Mouse (Mus musculus) retina, embryonic 14.5 days (tissue): Measurements from ENCODE around the gene Ubxn7.

ENCODE experiments used
- DNase-seq: peaks from one replicate; pipeline ENCODE4 v3.0.0-alpha.2; 2015; ENCODE audit warnings: low spot score

Gene Ubxn7

GRCm38 (mm10) chr16:32433138-32433537 lies 101.1 kb downstream of the Ubxn7 start:
- no peak for DNase-seq

DNA sequence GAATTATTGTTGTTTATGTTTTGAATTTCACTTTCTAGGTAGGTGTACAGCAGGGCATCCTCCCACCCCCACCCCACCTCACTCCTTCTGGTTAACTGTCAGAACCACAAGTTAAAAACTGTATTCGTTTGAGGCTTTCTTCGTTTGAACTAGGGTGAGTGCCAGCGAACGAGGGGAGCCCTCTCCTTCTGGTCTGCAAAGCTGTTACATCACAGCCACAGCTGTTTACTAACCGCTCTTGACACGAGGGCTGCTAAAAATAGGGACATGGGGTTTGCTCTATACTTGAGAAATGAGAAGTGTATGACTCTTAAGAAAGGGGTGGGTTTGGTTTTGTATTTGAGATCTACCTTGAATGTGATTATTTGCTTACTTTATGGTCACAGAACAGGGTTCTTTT lies 102.0 kb downstream of the Ubxn7 start:
- no peak for DNase-seq

GRCm38 (mm10) chr16:32434691-32435090 lies 102.6 kb downstream of the Ubxn7 start:
- no peak for DNase-seq

GRCm38 (mm10) chr16:32436657-32437056 lies 104.6 kb downstream of the Ubxn7 start:
- DNase-seq = no peak

GRCm38 (mm10) chr16:32437266-32437665 lies 105.2 kb downstream of the Ubxn7 start:
- no peak for DNase-seq

DNA sequence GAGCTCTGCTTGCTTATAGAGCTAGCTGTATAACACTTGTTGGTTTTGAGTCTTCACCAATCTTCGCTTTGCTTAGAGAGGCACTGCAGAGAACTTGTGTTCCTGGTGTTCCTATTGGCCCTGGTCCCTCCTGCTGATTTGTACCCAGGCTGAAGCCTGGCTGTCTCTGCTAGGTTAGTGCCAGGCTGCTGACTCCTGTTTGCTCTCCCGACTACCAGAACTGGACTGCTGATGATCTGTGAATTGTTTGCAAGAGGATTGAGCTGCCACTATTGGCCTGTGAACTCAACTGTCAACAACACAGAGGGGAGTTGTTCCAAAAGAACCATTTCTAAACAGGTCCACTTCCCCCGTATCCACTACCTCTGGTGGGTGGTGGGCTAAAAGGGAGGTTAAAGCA lies 109.4 kb downstream of the Ubxn7 start:
- no peak for DNase-seq
